Mouse (Mus musculus): ENCODE results near the gene Vezt. TPM values are rescaled to one million over a fixed set of nuclear protein-coding genes. Genes with fewer than 3 reads are reported as not detected.
A peak's percentile ranks its signal among the peaks of the same experiment; 100 is the strongest.

The Vezt gene
- total RNA-seq, 2 experiments from 2014 or later, result 74.9 to 82.3 TPM

DNA sequence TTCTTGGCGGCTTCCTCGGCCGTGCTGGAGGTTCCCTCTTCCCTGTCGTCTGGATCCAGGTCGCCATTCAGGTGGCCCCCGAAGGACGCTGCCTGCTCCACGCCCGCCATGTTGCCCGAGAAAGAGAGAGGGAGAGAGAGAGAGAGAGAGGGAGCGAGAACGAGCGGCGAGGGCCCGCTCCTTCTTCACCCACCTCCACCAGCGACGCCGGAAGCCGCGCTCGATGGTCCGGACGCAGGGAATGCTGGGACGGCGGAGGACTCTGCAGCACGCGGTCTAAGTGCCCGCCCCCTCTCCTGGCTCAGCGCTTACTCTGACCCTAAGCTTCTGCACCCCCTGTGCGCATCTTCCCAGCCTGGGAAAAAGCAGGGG lies 146.1 kb downstream of the Vezt start:
- peak; percentile 91 to 94 for DNase-seq (ENCODE audit: low spot score in 2 of 2)
- intact Hi-C loops (cut with DNase I), result loop anchor here (5.0 kb wide), 1 partner anchor 798 kb away; the partner anchor contains the start of gene Cep83

Small RNA genes within 50 kb of the gene (microRNA-seq; reads per million reads assigned to microRNA genes)
- 259 to 306 reads per million in 2 experiments for gene Mir331

Other genes with a start within 250 kb of the Vezt start
- gene Usp44, start 204.3 kb downstream of the Vezt start, total RNA-seq (2021), result not detected
- gene Metap2, start 138.7 kb downstream of the Vezt start, total RNA-seq (2021), result 100 to 1,000 TPM; 112 to 125 TPM
- gene Fgd6, start 184 bp upstream of the Vezt start, total RNA-seq (2021), result 10 to 100 TPM in 1 of 2 experiments, 1 to 10 TPM in 1; 8.8 to 10.6 TPM
- gene Nr2c1, start 112.2 kb upstream of the Vezt start, total RNA-seq (2021), result 1 to 10 TPM; 7.8 to 8.3 TPM
- gene Ndufa12, start 162.9 kb upstream of the Vezt start, total RNA-seq (2021), result 100 to 1,000 TPM; 214 to 234 TPM